In genomic region chr9:72791681-72792080, GRCm38 (mm10) we compare ENCODE assay signal across 8 mouse cellular contexts. TPM values are rescaled to one million over a fixed set of nuclear protein-coding genes. Genes with fewer than 3 reads are reported as not detected.
DNase-seq lines count a peak whose midpoint lies in the region; TF ChIP-seq lines count a peak whose summit lies in the region.

No protein-coding gene starts in this region.

- no peak overlapping the region for H3ac ChIP-seq in myocyte (ENCODE audit: control insufficient read depth, insufficient read length)

- H3K79me2 ChIP-seq in myocyte (ENCODE audit: control insufficient read depth, insufficient read depth): no peaks in the 10 kb centered on the region

- no peaks in the 10 kb centered on the region for H3K36me3 ChIP-seq in myocyte (ENCODE audit: control insufficient read depth, insufficient read depth)

- H3K27me3 ChIP-seq in myocyte (ENCODE audit: control insufficient read depth, insufficient read depth, insufficient read length): no peaks in the 10 kb centered on the region

- no peak for TF ChIP-seq POLR2A in bone marrow macrophage, adult 2 months (IDR thresholded peaks at IDR 0.05; ENCODE audit: borderline replicate concordance, low read depth, low read length)
- no peak for TF ChIP-seq POLR2A in myocyte (IDR thresholded peaks at IDR 0.05; ENCODE audit: insufficient read length, low read depth)

- peak overlapping the region; percentile 62 for H3K4me2 ChIP-seq in myocyte (ENCODE audit: low read depth)

- H3K4me1 ChIP-seq in bone marrow macrophage, adult 2 months (ENCODE audit: control insufficient read depth, insufficient read depth, low read length): peaks cover 38% of the 10 kb centered on the region

- H3K4me3 ChIP-seq in bone marrow macrophage, adult 2 months (ENCODE audit: insufficient read depth, low read length): peak overlapping the region; percentile 5; the same call in 1 of the 2 replicates
- H3K4me3 ChIP-seq in myocyte: no peak overlapping the region

- TF ChIP-seq CTCF in bone marrow macrophage, adult 2 months (IDR thresholded peaks at IDR 0.05; ENCODE audit: low read depth, low read length): no peak

- peak overlapping the region; percentile 69 for H3K27ac ChIP-seq in bone marrow macrophage, adult 2 months (ENCODE audit: insufficient read depth, low read depth, low read length)

- DNase-seq in Muller cell, postnatal 12 days (ENCODE audit: inconsistent ontology term): peak; percentile 83
- DNase-seq in heart, adult 9 months (ENCODE audit: low spot score in 2 of 2): peak; percentile 40 to 43
- DNase-seq in kidney, postnatal 25 days: peak; percentile 21 to 48
- no peak for DNase-seq in layer of hippocampus, postnatal 25 days (ENCODE audit: extremely low spot score in 1 of 2, low spot score in 1 of 2)
- no peak for DNase-seq in right cerebral cortex, postnatal 4 days
- DNase-seq in cerebellum, postnatal 36 days: no peak

TF ChIP-seq in myocyte, 11 proteins besides CTCF, POLR2A, EP300 and RAD21:
- peak; percentile 35 for TF ChIP-seq USF1 (IDR thresholded peaks at IDR 0.05; ENCODE audit: low read depth)
- TF ChIP-seq MYOD1 (IDR thresholded peaks at IDR 0.05; ENCODE audit: control insufficient read depth in 1 of 3, insufficient read length in 2 of 3, low read depth in 2 of 3): peak in 1 of 3 experiments; percentile 22
- TF ChIP-seq MAX (IDR thresholded peaks at IDR 0.05; ENCODE audit: low read depth): no peak

RNA-seq across cellular contexts. Expression of gene Prtg, which starts 15.0 kb away (rescaled TPM):
- polyA plus RNA-seq in bone marrow macrophage, adult 2 months (2012; ENCODE audit: insufficient read depth, insufficient read length, missing spikeins): not detected in 2 replicates
- polyA plus RNA-seq in myocyte (2012; fragmentation: generic; extraction: Trizol): 0.06 TPM
- 1 to 10 TPM; 1.6 to 2.2 TPM for total RNA-seq in layer of hippocampus, postnatal 25 days (2021)

Comparison
In these comparisons a context has a peak if more than half of its experiments do, and no peak if none do; other contexts are left out.
1. DNase-seq: peak in Muller cell, postnatal 12 days (single experiment), heart, adult 9 months (2 of 2) and kidney, postnatal 25 days (2 of 2); none in layer of hippocampus, postnatal 25 days (0 of 2), right cerebral cortex, postnatal 4 days (single experiment) and cerebellum, postnatal 36 days (0 of 2).